Mouse (Mus musculus) cerebellum, adult 9-11 months (tissue): ENCODE data around the gene Casc4.

Experiments
- DNase-seq: peaks from one replicate; pipeline ENCODE4 v3.0.0; 2022

Casc4 gene

GRCm38 (mm10) chr2:121866632-121867050, at the start of gene Casc4:
Gene Casc4 (plus strand): TSS chr2:121866970.
- DNase-seq: peak; percentile 90

GRCm38 (mm10) chr2:121821787-121822186, 45.0 kb upstream of the Casc4 start:
- no peak for DNase-seq

GRCm38 (mm10) chr2:121824653-121825052, 42.1 kb upstream of the Casc4 start:
- DNase-seq: no peak

- no peak for DNase-seq
Measured at GRCm38 (mm10) chr2:121826189-121826588, 40.6 kb upstream of the Casc4 start.

GRCm38 (mm10) chr2:121828411-121828810, 38.4 kb upstream of the Casc4 start:
- no peak for DNase-seq

- peak; percentile 65 for DNase-seq
Measured at GRCm38 (mm10) chr2:121832484-121832894, 34.3 kb upstream of the Casc4 start.

GRCm38 (mm10) chr2:121834926-121835325, 31.8 kb upstream of the Casc4 start:
- no peak for DNase-seq

GRCm38 (mm10) chr2:121841453-121841852, 25.3 kb upstream of the Casc4 start:
- DNase-seq: no peak

- no peak for DNase-seq
Measured at GRCm38 (mm10) chr2:121842249-121842648, 24.5 kb upstream of the Casc4 start.

GRCm38 (mm10) chr2:121846050-121846449, 20.7 kb upstream of the Casc4 start:
- DNase-seq: no peak

- DNase-seq: no peak
Measured at GRCm38 (mm10) chr2:121852045-121852444, 14.7 kb upstream of the Casc4 start.

- no peak for DNase-seq
Measured at GRCm38 (mm10) chr2:121853974-121854373, 12.8 kb upstream of the Casc4 start.

GRCm38 (mm10) chr2:121859380-121859980, 7.3 kb upstream of the Casc4 start:
- no peak for DNase-seq

- DNase-seq: no peak
Measured at GRCm38 (mm10) chr2:121866071-121866601, 634 bp upstream of the Casc4 start.

GRCm38 (mm10) chr2:121867051-121867928, 520 bp downstream of the Casc4 start:
- peak; percentile 70 for DNase-seq

GRCm38 (mm10) chr2:121879506-121879905, 12.7 kb downstream of the Casc4 start:
- DNase-seq: no peak

- no peak for DNase-seq
Measured at GRCm38 (mm10) chr2:121885509-121886106, 18.8 kb downstream of the Casc4 start.

- DNase-seq: no peak
Measured at GRCm38 (mm10) chr2:121886406-121886805, 19.6 kb downstream of the Casc4 start.

GRCm38 (mm10) chr2:121888720-121889497, 22.1 kb downstream of the Casc4 start:
- no peak for DNase-seq

GRCm38 (mm10) chr2:121895261-121895660, 28.5 kb downstream of the Casc4 start:
- no peak for DNase-seq

GRCm38 (mm10) chr2:121896825-121897224, 30.1 kb downstream of the Casc4 start:
- DNase-seq: no peak

GRCm38 (mm10) chr2:121909975-121910374, 43.2 kb downstream of the Casc4 start:
- DNase-seq: no peak
